In the genomic region with DNA sequence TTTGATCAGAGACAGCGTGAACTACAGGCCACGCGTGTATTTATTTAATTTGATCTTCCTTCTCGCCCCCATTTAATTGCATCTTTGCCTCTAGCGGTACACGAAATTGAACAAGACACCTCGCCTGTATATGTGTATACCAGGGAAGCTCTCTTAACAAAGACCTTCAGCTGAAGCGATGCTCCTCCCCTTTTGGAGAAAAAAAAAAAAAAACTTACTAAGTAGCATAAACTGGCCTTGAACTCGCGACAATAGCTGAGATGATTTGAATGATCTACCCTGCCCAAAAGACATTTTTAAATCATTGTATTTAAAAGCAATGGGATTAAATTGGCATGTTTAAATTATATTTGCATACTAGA, we compare ENCODE assay signal across 8 mouse cellular contexts. TPM values are rescaled to one million over a fixed set of nuclear protein-coding genes. Genes with fewer than 3 reads are reported as not detected.
DNase-seq lines count a peak whose midpoint lies in the region; ATAC-seq and TF ChIP-seq lines count a peak whose summit lies in the region.

No protein-coding gene starts in this region.

- TF ChIP-seq POLR2A in kidney, adult 2 months (IDR thresholded peaks at IDR 0.05; ENCODE audit: low read depth, low read length), result no peak

- peak overlapping the region; percentile 78 for H3K27ac ChIP-seq in kidney, adult 2 months (ENCODE audit: insufficient read depth, low read depth, low read length)
- peak overlapping the region; percentile 75 for H3K27ac ChIP-seq in brown adipose tissue, adult 24 weeks (replicated peaks; ENCODE audit: low read depth, low read length)
- H3K27ac ChIP-seq in hindbrain, embryonic 15.5 days (replicated peaks), result peak overlapping the region; percentile 98
- peak overlapping the region; percentile 94 for H3K27ac ChIP-seq in midbrain, embryonic 13.5 days

- intact Hi-C loops in left cerebral cortex, postnatal 4 days (cut with DNase I), result no loop called here
- intact Hi-C loops in left cerebral cortex, postnatal 36 days (cut with DNase I), result no loop called here

- no peak for DNase-seq in kidney, adult 2 months
- no peak for DNase-seq in kidney, postnatal 10 days
- no peak for DNase-seq in frontal cortex, postnatal 14 days (ENCODE audit: low spot score in 2 of 2)
- no peak for DNase-seq in left cerebral cortex, postnatal 4 days
- no peak for DNase-seq in left cerebral cortex, postnatal 36 days (ENCODE audit: low spot score in 2 of 2)

- ATAC-seq in hindbrain, embryonic 15.5 days (ENCODE audit: low FRiP score, low read depth), result peak; percentile 73
- ATAC-seq in midbrain, embryonic 13.5 days, result peak; percentile 78

- H3K4me2 ChIP-seq in hindbrain, embryonic 15.5 days, result peak overlapping the region; percentile 67
- H3K4me2 ChIP-seq in midbrain, embryonic 13.5 days (replicated peaks), result peak overlapping the region; percentile 66

- H3K36me3 ChIP-seq in kidney, adult 2 months (ENCODE audit: control insufficient read depth, insufficient read depth, low read length), result peaks cover 2% of the 10 kb centered on the region; the same call in 1 of the 2 replicates
- peaks cover 26% of the 10 kb centered on the region for H3K36me3 ChIP-seq in hindbrain, embryonic 15.5 days
- H3K36me3 ChIP-seq in midbrain, embryonic 13.5 days, result peaks cover 27% of the 10 kb centered on the region

- H3K27me3 ChIP-seq in kidney, adult 2 months (replicated peaks; ENCODE audit: control insufficient read depth, insufficient read depth, low read length), result no peaks in the 10 kb centered on the region
- H3K27me3 ChIP-seq in hindbrain, embryonic 15.5 days, result no peaks in the 10 kb centered on the region
- no peaks in the 10 kb centered on the region for H3K27me3 ChIP-seq in midbrain, embryonic 13.5 days

- no peak for TF ChIP-seq CTCF in kidney, adult 2 months (conservative IDR thresholded peaks at IDR 0.05; ENCODE audit: insufficient read depth, insufficient read length, low read depth, low read length)

- WGBS in kidney, adult 2 months, result under 1% methylated on average over 10 of the region's 10 CpGs
- under 1% methylated on average over 10 of the region's 10 CpGs for WGBS in hindbrain, embryonic 15.5 days
- whole genome bisulfite sequencing in midbrain, embryonic 13.5 days, result 0% methylated on average over 10 of the region's 10 CpGs

- H3K4me3 ChIP-seq in kidney, adult 2 months (ENCODE audit: insufficient read depth, low read depth, low read length), result peak overlapping the region; percentile 42
- H3K4me3 ChIP-seq in brown adipose tissue, adult 24 weeks (ENCODE audit: insufficient read depth, low read depth, low read length), result peak overlapping the region; percentile 71
- peak overlapping the region; percentile 98 for H3K4me3 ChIP-seq in hindbrain, embryonic 15.5 days
- H3K4me3 ChIP-seq in midbrain, embryonic 13.5 days (replicated peaks), result peak overlapping the region; percentile 78

- H3K4me1 ChIP-seq in kidney, adult 2 months (ENCODE audit: control insufficient read depth, insufficient read depth, low read length), result 0 out of 2 replicates have a peak, but pooled peaks cover 4% of the 10 kb centered on the region
- no peaks in the 10 kb centered on the region for H3K4me1 ChIP-seq in brown adipose tissue, adult 24 weeks (ENCODE audit: control insufficient read depth, insufficient read depth, insufficient read length, low read length)
- H3K4me1 ChIP-seq in hindbrain, embryonic 15.5 days (replicated peaks), result peaks cover 19% of the 10 kb centered on the region
- H3K4me1 ChIP-seq in midbrain, embryonic 13.5 days (replicated peaks), result peaks cover 26% of the 10 kb centered on the region

- no peaks in the 10 kb centered on the region for H3K9me3 ChIP-seq in hindbrain, embryonic 15.5 days
- no peaks in the 10 kb centered on the region for H3K9me3 ChIP-seq in midbrain, embryonic 13.5 days

- H3K9ac ChIP-seq in hindbrain, embryonic 15.5 days, result peak overlapping the region; percentile 43
- H3K9ac ChIP-seq in midbrain, embryonic 13.5 days (replicated peaks), result peak overlapping the region; percentile 65

RNA-seq across cellular contexts. Expression of a gene that starts 0.4 kb away (rescaled TPM):
- 209 and 220 TPM in 2 replicates for polyA plus RNA-seq in kidney, adult 2 months (2012; rRNA removed)
- 112 and 138 TPM in 2 replicates for polyA plus RNA-seq in brown adipose tissue, adult 24 weeks (2012; ENCODE audit: insufficient read depth, insufficient read length, missing spikeins)
- polyA plus RNA-seq in hindbrain, embryonic 15.5 days (2015; fragmentation: Nextera tagmentation; extraction: Ambion mirVana), result 481 and 508 TPM in 2 replicates
- polyA plus RNA-seq in midbrain, embryonic 13.5 days (2015; fragmentation: Nextera tagmentation; extraction: Ambion mirVana), result 527 and 540 TPM in 2 replicates
- 100 to 1,000 TPM; 386 to 393 TPM for total RNA-seq in left cerebral cortex, postnatal 4 days (2021)
- 100 to 1,000 TPM; 208 to 231 TPM for total RNA-seq in left cerebral cortex, postnatal 36 days (2021)

RNA-seq across cellular contexts. Expression of a gene that starts 28.3 kb away (rescaled TPM):
- 12.8 and 13.0 TPM in 2 replicates for polyA plus RNA-seq in kidney, adult 2 months (2012; rRNA removed)
- 8.8 and 12.4 TPM in 2 replicates for polyA plus RNA-seq in brown adipose tissue, adult 24 weeks (2012; ENCODE audit: insufficient read depth, insufficient read length, missing spikeins)
- 45.0 and 47.5 TPM in 2 replicates for polyA plus RNA-seq in hindbrain, embryonic 15.5 days (2015; fragmentation: Nextera tagmentation; extraction: Ambion mirVana)
- 55.5 and 56.1 TPM in 2 replicates for polyA plus RNA-seq in midbrain, embryonic 13.5 days (2015; fragmentation: Nextera tagmentation; extraction: Ambion mirVana)
- 10 to 100 TPM; 38.9 to 40.0 TPM for total RNA-seq in left cerebral cortex, postnatal 4 days (2021)
- 10 to 100 TPM; 50.4 to 53.8 TPM for total RNA-seq in left cerebral cortex, postnatal 36 days (2021)

RNA-seq across cellular contexts. Expression of a gene that starts 42.3 kb away (rescaled TPM):
- polyA plus RNA-seq in kidney, adult 2 months (2012; rRNA removed), result 17.7 and 18.8 TPM in 2 replicates
- 9.4 and 10.4 TPM in 2 replicates for polyA plus RNA-seq in brown adipose tissue, adult 24 weeks (2012; ENCODE audit: insufficient read depth, insufficient read length, missing spikeins)
- 62.6 and 73.4 TPM in 2 replicates for polyA plus RNA-seq in hindbrain, embryonic 15.5 days (2015; fragmentation: Nextera tagmentation; extraction: Ambion mirVana)
- 45.3 and 47.1 TPM in 2 replicates for polyA plus RNA-seq in midbrain, embryonic 13.5 days (2015; fragmentation: Nextera tagmentation; extraction: Ambion mirVana)
- 100 to 1,000 TPM; 130 to 137 TPM for total RNA-seq in left cerebral cortex, postnatal 4 days (2021)
- 100 to 1,000 TPM; 243 to 273 TPM for total RNA-seq in left cerebral cortex, postnatal 36 days (2021)

Comparison
In these comparisons a context has a peak if more than half of its experiments do, and no peak if none do; other contexts are left out.
1. H3K4me3 ChIP-seq: peak in every context shown above with its lines; median percentile 98 in hindbrain, embryonic 15.5 days; 78 in midbrain, embryonic 13.5 days; 71 in brown adipose tissue, adult 24 weeks; 42 in kidney, adult 2 months.